In genomic region chr2:160250228-160250627, GRCm38 (mm10) we compare ENCODE assay signal across 14 mouse cellular contexts.
"Had no signal": no experiment of that assay in that cellular context is flagged by ENCODE, and none has a peak within 500 bp of the region (broad histone marks: within the 10 kb centered on the region; RNA-seq: fewer than 3 reads in every experiment).

No protein-coding gene starts in this region.

- DNase-seq: kidney, postnatal 10 days; layer of hippocampus, postnatal 36 days; lung, embryonic 14.5 days; midbrain, embryonic 14.5 days; thymus, adult 18-20 months; thymus, postnatal 36 days had no signal

- ATAC-seq: inflammation-experienced regulatory T-cells, adult 6 months; lung, postnatal 0 days had no signal

- H3K4me3 ChIP-seq: kidney, embryonic 15.5 days; left cerebral cortex, adult 2 months; myocyte; neural tube, embryonic 13.5 days had no signal

- H3K9ac ChIP-seq: kidney, embryonic 15.5 days; lung, embryonic 14.5 days; neural tube, embryonic 13.5 days had no signal

- H3K4me2 ChIP-seq: kidney, embryonic 15.5 days; lung, embryonic 14.5 days; midbrain, embryonic 11.5 days; neural tube, embryonic 13.5 days had no signal

- H3K36me3 ChIP-seq: kidney, embryonic 15.5 days; neural tube, embryonic 13.5 days had no signal

- H3K9me3 ChIP-seq: kidney, embryonic 15.5 days; neural tube, embryonic 13.5 days had no signal

- H3K27ac ChIP-seq: kidney, embryonic 15.5 days; left cerebral cortex, adult 2 months; macrophage; neural tube, embryonic 13.5 days had no signal
